Mouse (Mus musculus): ENCODE measurements around the gene Trim31. TPM values are rescaled to one million over a fixed set of nuclear protein-coding genes. Genes with fewer than 3 reads are reported as not detected.

The Trim31 gene
- polyA plus RNA-seq, 1 experiment, result not detected

GRCm38 (mm10) chr17:36856236-36856635 is 41.7 kb upstream of the Trim31 start:
- TF ChIP-seq USF1 (IDR thresholded peaks at IDR 0.05; ENCODE audit: low read depth) (no peak), MAX (IDR thresholded peaks at IDR 0.05) (no peak), MYOD1 (IDR thresholded peaks at IDR 0.05; ENCODE audit: control insufficient read depth, insufficient read length, low read depth) (no peak), CTCF (IDR thresholded peaks at IDR 0.05; ENCODE audit: control insufficient read depth, insufficient read depth, insufficient read length) (no peak), CEBPB (IDR thresholded peaks at IDR 0.05; ENCODE audit: low read depth) (no peak), FOSL1 (IDR thresholded peaks at IDR 0.05; ENCODE audit: insufficient read depth, low read length, poor library complexity, severe bottlenecking) (no peak), MYOG (IDR thresholded peaks at IDR 0.05; ENCODE audit: control insufficient read depth, extremely low read depth, insufficient read length) (no peak)

GRCm38 (mm10) chr17:36858181-36858580 is 39.7 kb upstream of the Trim31 start:
- Histone ChIP-seq H3K36me3 (ENCODE audit: control insufficient read depth, insufficient read depth) (peaks cover 45% of the 10 kb centered on the region), H3K27me3 (ENCODE audit: control insufficient read depth, insufficient read depth, insufficient read length) (no peaks in the 10 kb centered on the region), H3K4me3 (ENCODE audit: insufficient read depth, poor library complexity, severe bottlenecking) (no peak overlapping the region), H3ac (ENCODE audit: control insufficient read depth, insufficient read length, low read depth) (no peak overlapping the region), H3K79me3 (ENCODE audit: low read depth) (no peaks in the 10 kb centered on the region), H3K79me2 (ENCODE audit: control insufficient read depth, insufficient read depth) (no peaks in the 10 kb centered on the region)
- no peak for TF ChIP-seq USF1 (IDR thresholded peaks at IDR 0.05; ENCODE audit: low read depth)
- TF ChIP-seq MYOG (IDR thresholded peaks at IDR 0.05; ENCODE audit: control insufficient read depth, extremely low read depth, insufficient read length), result no peak
- TF ChIP-seq FOSL1 (IDR thresholded peaks at IDR 0.05; ENCODE audit: insufficient read depth, low read length, poor library complexity, severe bottlenecking), result no peak
- no peak for TF ChIP-seq MYOD1 (IDR thresholded peaks at IDR 0.05; ENCODE audit: control insufficient read depth, insufficient read length, low read depth)
- no peak for TF ChIP-seq CTCF (IDR thresholded peaks at IDR 0.05; ENCODE audit: control insufficient read depth, insufficient read depth, insufficient read length)
- TF ChIP-seq CEBPB (IDR thresholded peaks at IDR 0.05; ENCODE audit: low read depth), result no peak
- no peak for TF ChIP-seq MAX (IDR thresholded peaks at IDR 0.05)

More at GRCm38 (mm10) chr17:36856236-36856635, 41.7 kb upstream of the Trim31 start:
- no peaks in the 10 kb centered on the region for H3K27me3 ChIP-seq (ENCODE audit: control insufficient read depth, insufficient read depth, insufficient read length)
- no peaks in the 10 kb centered on the region for H3K79me2 ChIP-seq (ENCODE audit: control insufficient read depth, insufficient read depth)
- H3K36me3 ChIP-seq (ENCODE audit: control insufficient read depth, insufficient read depth), result peaks cover 49% of the 10 kb centered on the region
- H3K79me3 ChIP-seq (ENCODE audit: low read depth), result no peaks in the 10 kb centered on the region
- no peak overlapping the region for H3K4me3 ChIP-seq (ENCODE audit: insufficient read depth, poor library complexity, severe bottlenecking)
- no peak overlapping the region for H3ac ChIP-seq (ENCODE audit: control insufficient read depth, insufficient read length, low read depth)

GRCm38 (mm10) chr17:36861680-36862079 is 36.2 kb upstream of the Trim31 start:
- no peak for TF ChIP-seq CEBPB (IDR thresholded peaks at IDR 0.05; ENCODE audit: low read depth)
- no peak for TF ChIP-seq FOSL1 (IDR thresholded peaks at IDR 0.05; ENCODE audit: insufficient read depth, low read length, poor library complexity, severe bottlenecking)
- no peak for TF ChIP-seq MAX (IDR thresholded peaks at IDR 0.05)
- no peak for TF ChIP-seq MYOG (IDR thresholded peaks at IDR 0.05; ENCODE audit: control insufficient read depth, extremely low read depth, insufficient read length)
- TF ChIP-seq USF1 (IDR thresholded peaks at IDR 0.05; ENCODE audit: low read depth), result no peak
- no peak for TF ChIP-seq MYOD1 (IDR thresholded peaks at IDR 0.05; ENCODE audit: control insufficient read depth, insufficient read length, low read depth)
- no peak for TF ChIP-seq CTCF (IDR thresholded peaks at IDR 0.05; ENCODE audit: control insufficient read depth, insufficient read depth, insufficient read length)
- Histone ChIP-seq H3ac (ENCODE audit: control insufficient read depth, insufficient read length, low read depth) (no peak overlapping the region), H3K27me3 (ENCODE audit: control insufficient read depth, insufficient read depth, insufficient read length) (peaks cover 2% of the 10 kb centered on the region), H3K79me2 (ENCODE audit: control insufficient read depth, insufficient read depth) (no peaks in the 10 kb centered on the region), H3K36me3 (ENCODE audit: control insufficient read depth, insufficient read depth) (peaks cover 24% of the 10 kb centered on the region), H3K4me3 (ENCODE audit: insufficient read depth, poor library complexity, severe bottlenecking) (no peak overlapping the region), H3K79me3 (ENCODE audit: low read depth) (no peaks in the 10 kb centered on the region)

- TF ChIP-seq MAX (IDR thresholded peaks at IDR 0.05), result no peak
- no peak for TF ChIP-seq MYOD1 (IDR thresholded peaks at IDR 0.05; ENCODE audit: control insufficient read depth, insufficient read length, low read depth)
- no peak for TF ChIP-seq FOSL1 (IDR thresholded peaks at IDR 0.05; ENCODE audit: insufficient read depth, low read length, poor library complexity, severe bottlenecking)
- TF ChIP-seq USF1 (IDR thresholded peaks at IDR 0.05; ENCODE audit: low read depth), result no peak
- no peak for TF ChIP-seq CEBPB (IDR thresholded peaks at IDR 0.05; ENCODE audit: low read depth)
- no peak for TF ChIP-seq CTCF (IDR thresholded peaks at IDR 0.05; ENCODE audit: control insufficient read depth, insufficient read depth, insufficient read length)
- no peak for TF ChIP-seq MYOG (IDR thresholded peaks at IDR 0.05; ENCODE audit: control insufficient read depth, extremely low read depth, insufficient read length)
- Histone ChIP-seq H3K27me3 (ENCODE audit: control insufficient read depth, insufficient read depth, insufficient read length) (peaks cover 7% of the 10 kb centered on the region), H3ac (ENCODE audit: control insufficient read depth, insufficient read length, low read depth) (no peak within 1 kb of the TSS), H3K79me2 (ENCODE audit: control insufficient read depth, insufficient read depth) (no peaks in the 10 kb centered on the region), H3K79me3 (ENCODE audit: low read depth) (no peaks in the 10 kb centered on the region), H3K36me3 (ENCODE audit: control insufficient read depth, insufficient read depth) (no peaks in the 10 kb centered on the region), H3K4me3 (ENCODE audit: insufficient read depth, poor library complexity, severe bottlenecking) (no peak within 1 kb of the TSS)
Observed at GRCm38 (mm10) chr17:36866719-36867527, 31.0 kb upstream of the Trim31 start, which contains the start of gene Trim15. Gene Trim15, minus strand, starts transcription at chr17:36867210.

GRCm38 (mm10) chr17:36868836-36869235 is 29.1 kb upstream of the Trim31 start:
- H3K79me3 ChIP-seq (ENCODE audit: low read depth), result no peaks in the 10 kb centered on the region
- no peaks in the 10 kb centered on the region for H3K79me2 ChIP-seq (ENCODE audit: control insufficient read depth, insufficient read depth)
- H3K4me3 ChIP-seq (ENCODE audit: insufficient read depth, poor library complexity, severe bottlenecking), result no peak overlapping the region
- no peak for TF ChIP-seq MYOG (IDR thresholded peaks at IDR 0.05; ENCODE audit: control insufficient read depth, extremely low read depth, insufficient read length)
- TF ChIP-seq MAX (IDR thresholded peaks at IDR 0.05), result no peak
- no peak for TF ChIP-seq CTCF (IDR thresholded peaks at IDR 0.05; ENCODE audit: control insufficient read depth, insufficient read depth, insufficient read length)
- no peak for TF ChIP-seq USF1 (IDR thresholded peaks at IDR 0.05; ENCODE audit: low read depth)
- no peak for TF ChIP-seq FOSL1 (IDR thresholded peaks at IDR 0.05; ENCODE audit: insufficient read depth, low read length, poor library complexity, severe bottlenecking)
- no peak for TF ChIP-seq CEBPB (IDR thresholded peaks at IDR 0.05; ENCODE audit: low read depth)
- no peak for TF ChIP-seq MYOD1 (IDR thresholded peaks at IDR 0.05; ENCODE audit: control insufficient read depth, insufficient read length, low read depth)
- no peak overlapping the region for H3ac ChIP-seq (ENCODE audit: control insufficient read depth, insufficient read length, low read depth)
- peaks cover 14% of the 10 kb centered on the region for H3K27me3 ChIP-seq (ENCODE audit: control insufficient read depth, insufficient read depth, insufficient read length)
- no peaks in the 10 kb centered on the region for H3K36me3 ChIP-seq (ENCODE audit: control insufficient read depth, insufficient read depth)

All from C2C12 (cell line).